Mouse (Mus musculus): ENCODE measurements around the gene Tyw3. TPM values are rescaled to one million over a fixed set of nuclear protein-coding genes. Genes with fewer than 3 reads are reported as not detected.

The Tyw3 gene
- polyA plus RNA-seq, 1 experiment from 2014 or later = 12.5 TPM

- Histone ChIP-seq H3K9ac (ENCODE audit: low read length) (no peak overlapping the region), H3K4me1 (replicated peaks; ENCODE audit: control insufficient read depth, insufficient read depth, low read length) (no peaks in the 10 kb centered on the region), H3K4me3 (ENCODE audit: low read depth, low read length) (no peak overlapping the region), H3K27ac (ENCODE audit: low read depth) (no peak overlapping the region), H3K27me3 (replicated peaks; ENCODE audit: control insufficient read depth, insufficient read depth, low read length) (no peaks in the 10 kb centered on the region), H3K9me3 (ENCODE audit: control insufficient read depth, low read length) (no peaks in the 10 kb centered on the region), H3K4me2 (ENCODE audit: low read length) (no peak overlapping the region), H3K36me3 (ENCODE audit: control insufficient read depth, insufficient read depth, low read length) (peaks cover 16% of the 10 kb centered on the region; the same call in 1 of the 2 replicates)
- DNase-seq (ENCODE audit: low spot score) (no peak), ATAC-seq (replicated peaks; ENCODE audit: low FRiP score, low TSS enrichment, low read depth) (no peak)
- 69% methylated on average over 5 of the region's 5 CpGs for WGBS
These were observed 8.0 kb upstream of the Tyw3 start for GRCm38 (mm10) chr3:154604871-154605270.

- ATAC-seq (replicated peaks; ENCODE audit: low FRiP score, low TSS enrichment, low read depth) (0 out of 2 replicates have a peak, but pooled peaks have one; percentile 6), DNase-seq (ENCODE audit: low spot score) (no peak)
- Histone ChIP-seq H3K4me3 (ENCODE audit: low read depth, low read length) (no peak overlapping the region), H3K4me1 (replicated peaks; ENCODE audit: control insufficient read depth, insufficient read depth, low read length) (0 out of 2 replicates have a peak, but pooled peaks cover 2% of the 10 kb centered on the region), H3K9me3 (ENCODE audit: control insufficient read depth, low read length) (no peaks in the 10 kb centered on the region), H3K9ac (ENCODE audit: low read length) (no peak overlapping the region), H3K4me2 (ENCODE audit: low read length) (no peak overlapping the region), H3K27ac (ENCODE audit: low read depth) (no peak overlapping the region), H3K27me3 (replicated peaks; ENCODE audit: control insufficient read depth, insufficient read depth, low read length) (no peaks in the 10 kb centered on the region), H3K36me3 (ENCODE audit: control insufficient read depth, insufficient read depth, low read length) (peaks cover 10% of the 10 kb centered on the region; the same call in 1 of the 2 replicates)
These were observed 5.2 kb upstream of the Tyw3 start for GRCm38 (mm10) chr3:154602141-154602540.

- peak overlapping the region; percentile 84 for H3K4me2 ChIP-seq (ENCODE audit: low read length)
- ATAC-seq (replicated peaks; ENCODE audit: low FRiP score, low TSS enrichment, low read depth) (no peak; the same call in 1 of the 2 replicates), DNase-seq (ENCODE audit: low spot score) (peak; percentile 63)
- WGBS = 36% methylated on average over 7 of the region's 7 CpGs
- H3K27me3 ChIP-seq (replicated peaks; ENCODE audit: control insufficient read depth, insufficient read depth, low read length) = no peaks in the 10 kb centered on the region
- peak overlapping the region; percentile 89 for H3K27ac ChIP-seq (ENCODE audit: low read depth)
- no peaks in the 10 kb centered on the region for H3K9me3 ChIP-seq (ENCODE audit: control insufficient read depth, low read length)
- peak overlapping the region; percentile 75 for H3K9ac ChIP-seq (ENCODE audit: low read length)
- 0 out of 2 replicates have a peak, but pooled peaks cover 2% of the 10 kb centered on the region for H3K4me1 ChIP-seq (replicated peaks; ENCODE audit: control insufficient read depth, insufficient read depth, low read length)
- peaks cover 16% of the 10 kb centered on the region for H3K36me3 ChIP-seq (ENCODE audit: control insufficient read depth, insufficient read depth, low read length)
- peak overlapping the region; percentile 77 for H3K4me3 ChIP-seq (ENCODE audit: low read depth, low read length)
These were observed 657 bp upstream of the Tyw3 start for GRCm38 (mm10) chr3:154597561-154597960.

GRCm38 (mm10) chr3:154596488-154596933 is 393 bp downstream of the Tyw3 start, which contains the start of gene Cryz:
Gene Cryz (plus strand): TSS chr3:154596711.
- H3K9me3 ChIP-seq (ENCODE audit: control insufficient read depth, low read length) = no peaks in the 10 kb centered on the region
- ATAC-seq (replicated peaks; ENCODE audit: low FRiP score, low TSS enrichment, low read depth) (peak; percentile 91), DNase-seq (ENCODE audit: low spot score) (peak; percentile 99)
- 1% methylated on average over 25 of the region's 25 CpGs for whole genome bisulfite sequencing
- 0 out of 2 replicates have a peak, but pooled peaks cover 2% of the 10 kb centered on the region for H3K4me1 ChIP-seq (replicated peaks; ENCODE audit: control insufficient read depth, insufficient read depth, low read length)
- H3K27me3 ChIP-seq (replicated peaks; ENCODE audit: control insufficient read depth, insufficient read depth, low read length) = no peaks in the 10 kb centered on the region
- peak within 1 kb of the TSS; percentile 75 for H3K9ac ChIP-seq (ENCODE audit: low read length)
- peak within 1 kb of the TSS; percentile 84 for H3K4me2 ChIP-seq (ENCODE audit: low read length)
- peak within 1 kb of the TSS; percentile 89 for H3K27ac ChIP-seq (ENCODE audit: low read depth)
- H3K36me3 ChIP-seq (ENCODE audit: control insufficient read depth, insufficient read depth, low read length) = peaks cover 27% of the 10 kb centered on the region
- H3K4me3 ChIP-seq (ENCODE audit: low read depth, low read length) = peak within 1 kb of the TSS; percentile 77

GRCm38 (mm10) chr3:154594156-154594555 is 2.7 kb downstream of the Tyw3 start:
- ATAC-seq (replicated peaks; ENCODE audit: low FRiP score, low TSS enrichment, low read depth) (no peak), DNase-seq (ENCODE audit: low spot score) (peak; percentile 4)
- Histone ChIP-seq H3K27me3 (replicated peaks; ENCODE audit: control insufficient read depth, insufficient read depth, low read length) (no peaks in the 10 kb centered on the region), H3K9ac (ENCODE audit: low read length) (no peak overlapping the region), H3K9me3 (ENCODE audit: control insufficient read depth, low read length) (no peaks in the 10 kb centered on the region), H3K4me2 (ENCODE audit: low read length) (no peak overlapping the region), H3K27ac (ENCODE audit: low read depth) (no peak overlapping the region), H3K4me1 (replicated peaks; ENCODE audit: control insufficient read depth, insufficient read depth, low read length) (0 out of 2 replicates have a peak, but pooled peaks cover 2% of the 10 kb centered on the region), H3K36me3 (ENCODE audit: control insufficient read depth, insufficient read depth, low read length) (peaks cover 49% of the 10 kb centered on the region), H3K4me3 (ENCODE audit: low read depth, low read length) (no peak overlapping the region)
- 89% methylated on average over 6 of the region's 6 CpGs for WGBS

GRCm38 (mm10) chr3:154593596-154593995 is 3.3 kb downstream of the Tyw3 start:
- 90% methylated on average over 6 of the region's 6 CpGs for WGBS
- no peak overlapping the region for H3K4me2 ChIP-seq (ENCODE audit: low read length)
- H3K4me1 ChIP-seq (replicated peaks; ENCODE audit: control insufficient read depth, insufficient read depth, low read length) = 0 out of 2 replicates have a peak, but pooled peaks cover 2% of the 10 kb centered on the region
- H3K4me3 ChIP-seq (ENCODE audit: low read depth, low read length) = no peak overlapping the region
- H3K36me3 ChIP-seq (ENCODE audit: control insufficient read depth, insufficient read depth, low read length) = peaks cover 49% of the 10 kb centered on the region
- H3K27me3 ChIP-seq (replicated peaks; ENCODE audit: control insufficient read depth, insufficient read depth, low read length) = no peaks in the 10 kb centered on the region
- H3K27ac ChIP-seq (ENCODE audit: low read depth) = no peak overlapping the region
- no peak overlapping the region for H3K9ac ChIP-seq (ENCODE audit: low read length)
- H3K9me3 ChIP-seq (ENCODE audit: control insufficient read depth, low read length) = no peaks in the 10 kb centered on the region
- no peak for DNase-seq (ENCODE audit: low spot score)
- ATAC-seq (replicated peaks; ENCODE audit: low FRiP score, low TSS enrichment, low read depth) = no peak

GRCm38 (mm10) chr3:154591621-154592020 is 5.3 kb downstream of the Tyw3 start:
- 95% methylated on average over 3 of the region's 3 CpGs for WGBS
- H3K4me2 ChIP-seq (ENCODE audit: low read length) = no peak overlapping the region
- no peak overlapping the region for H3K27ac ChIP-seq (ENCODE audit: low read depth)
- no peaks in the 10 kb centered on the region for H3K27me3 ChIP-seq (replicated peaks; ENCODE audit: control insufficient read depth, insufficient read depth, low read length)
- H3K9ac ChIP-seq (ENCODE audit: low read length) = no peak overlapping the region
- ATAC-seq (replicated peaks; ENCODE audit: low FRiP score, low TSS enrichment, low read depth) = no peak
- peaks cover 63% of the 10 kb centered on the region for H3K36me3 ChIP-seq (ENCODE audit: control insufficient read depth, insufficient read depth, low read length)
- H3K9me3 ChIP-seq (ENCODE audit: control insufficient read depth, low read length) = no peaks in the 10 kb centered on the region
- peak; percentile 7 for DNase-seq (ENCODE audit: low spot score)
- H3K4me1 ChIP-seq (replicated peaks; ENCODE audit: control insufficient read depth, insufficient read depth, low read length) = no peaks in the 10 kb centered on the region
- no peak overlapping the region for H3K4me3 ChIP-seq (ENCODE audit: low read depth, low read length)

GRCm38 (mm10) chr3:154590971-154591370 is 5.9 kb downstream of the Tyw3 start:
- H3K4me3 ChIP-seq (ENCODE audit: low read depth, low read length) = no peak overlapping the region
- DNase-seq (ENCODE audit: low spot score) (peak; percentile 23), ATAC-seq (replicated peaks; ENCODE audit: low FRiP score, low TSS enrichment, low read depth) (no peak)
- H3K9me3 ChIP-seq (ENCODE audit: control insufficient read depth, low read length) = no peaks in the 10 kb centered on the region
- no peak overlapping the region for H3K9ac ChIP-seq (ENCODE audit: low read length)
- no peak overlapping the region for H3K27ac ChIP-seq (ENCODE audit: low read depth)
- H3K27me3 ChIP-seq (replicated peaks; ENCODE audit: control insufficient read depth, insufficient read depth, low read length) = no peaks in the 10 kb centered on the region
- 93% methylated on average over 5 of the region's 5 CpGs for WGBS
- H3K36me3 ChIP-seq (ENCODE audit: control insufficient read depth, insufficient read depth, low read length) = peaks cover 69% of the 10 kb centered on the region
- no peaks in the 10 kb centered on the region for H3K4me1 ChIP-seq (replicated peaks; ENCODE audit: control insufficient read depth, insufficient read depth, low read length)
- no peak overlapping the region for H3K4me2 ChIP-seq (ENCODE audit: low read length)

GRCm38 (mm10) chr3:154584351-154584750 is 12.6 kb downstream of the Tyw3 start:
- no peak for ATAC-seq (replicated peaks; ENCODE audit: low FRiP score, low TSS enrichment, low read depth)
- H3K27ac ChIP-seq (ENCODE audit: low read depth) = no peak overlapping the region
- 91% methylated on average over 8 of the region's 8 CpGs for WGBS
- H3K4me2 ChIP-seq (ENCODE audit: low read length) = no peak overlapping the region
- no peaks in the 10 kb centered on the region for H3K27me3 ChIP-seq (replicated peaks; ENCODE audit: control insufficient read depth, insufficient read depth, low read length)
- H3K9ac ChIP-seq (ENCODE audit: low read length) = no peak overlapping the region
- H3K36me3 ChIP-seq (ENCODE audit: control insufficient read depth, insufficient read depth, low read length) = peaks cover 43% of the 10 kb centered on the region
- no peaks in the 10 kb centered on the region for H3K4me1 ChIP-seq (replicated peaks; ENCODE audit: control insufficient read depth, insufficient read depth, low read length)
- no peak overlapping the region for H3K4me3 ChIP-seq (ENCODE audit: low read depth, low read length)
- no peak for DNase-seq (ENCODE audit: low spot score)
- no peaks in the 10 kb centered on the region for H3K9me3 ChIP-seq (ENCODE audit: control insufficient read depth, low read length)
